Mouse (Mus musculus): Measurements from ENCODE around the gene Gm12184. TPM values are rescaled to one million over a fixed set of nuclear protein-coding genes. Genes with fewer than 3 reads are reported as not detected.
"Not testable (repeated sequence)": the region's sequence is repeated elsewhere in the genome, so short reads cannot be mapped to it uniquely, and the experiment has no call there.

Gm12184 gene
- total RNA-seq, 2 experiments from 2014 or later: 2.6 to 3.0 TPM

GRCm38 (mm10) chr11:48851270-48851995 lies 25.0 kb upstream of the Gm12184 start:
- intact Hi-C loops (cut with DNase I): no loop called here
- no peak for DNase-seq

GRCm38 (mm10) chr11:48850240-48850639 lies 23.8 kb upstream of the Gm12184 start:
- no peak for DNase-seq
- intact Hi-C loops (cut with DNase I): no loop called here

- no peak for DNase-seq
- intact Hi-C loops (cut with DNase I): no loop called here
These were observed 20.4 kb upstream of the Gm12184 start for GRCm38 (mm10) chr11:48846881-48847280.

GRCm38 (mm10) chr11:48846362-48846761 lies 19.9 kb upstream of the Gm12184 start:
- intact Hi-C loops (cut with DNase I); DNase-seq: not testable (repeated sequence)

- intact Hi-C loops (cut with DNase I): no loop called here
- no peak for DNase-seq
These were observed 18.9 kb upstream of the Gm12184 start for GRCm38 (mm10) chr11:48845244-48845815.

- intact Hi-C loops (cut with DNase I): no loop called here
- no peak for DNase-seq
These were observed 17.9 kb upstream of the Gm12184 start for GRCm38 (mm10) chr11:48844309-48844708.

- intact Hi-C loops (cut with DNase I): no loop called here
- no peak for DNase-seq
These were observed 16.7 kb upstream of the Gm12184 start for GRCm38 (mm10) chr11:48843202-48843601.

GRCm38 (mm10) chr11:48842378-48842792 lies 15.9 kb upstream of the Gm12184 start:
- intact Hi-C loops (cut with DNase I): no loop called here
- DNase-seq: no peak

- no peak for DNase-seq
- intact Hi-C loops (cut with DNase I): no loop called here
These were observed 14.8 kb upstream of the Gm12184 start for GRCm38 (mm10) chr11:48841213-48841612.

GRCm38 (mm10) chr11:48840805-48841204 lies 14.3 kb upstream of the Gm12184 start:
- no peak for DNase-seq
- intact Hi-C loops (cut with DNase I): no loop called here

- intact Hi-C loops (cut with DNase I): loop anchor here (1.0 kb wide), 1 partner anchor 14 kb away; no protein-coding TSS in a partner anchor
- DNase-seq: no peak
These were observed 12.6 kb upstream of the Gm12184 start for GRCm38 (mm10) chr11:48838879-48839680.

GRCm38 (mm10) chr11:48838181-48838797 lies 11.8 kb upstream of the Gm12184 start:
- intact Hi-C loops (cut with DNase I): no loop called here
- peak in 1 of 2 experiments; percentile 18 for DNase-seq

GRCm38 (mm10) chr11:48837310-48838180 lies 11.1 kb upstream of the Gm12184 start:
- peak; percentile 76 for DNase-seq
- intact Hi-C loops (cut with DNase I): no loop called here

GRCm38 (mm10) chr11:48836990-48837309 lies 10.5 kb upstream of the Gm12184 start:
- intact Hi-C loops (cut with DNase I): no loop called here
- peak in 1 of 2 experiments; percentile 63 for DNase-seq

- intact Hi-C loops (cut with DNase I): loop anchor here (1.0 kb wide), 1 partner anchor 17 kb away; no protein-coding TSS in a partner anchor
- DNase-seq: no peak
These were observed 9.5 kb upstream of the Gm12184 start for GRCm38 (mm10) chr11:48835923-48836322.

- peak; percentile 92 for DNase-seq
- intact Hi-C loops (cut with DNase I): loop anchor here (1.0 to 2.0 kb wide), 2 partner anchors 15 to 22 kb away; no protein-coding TSS in a partner anchor
These were observed 7.5 kb upstream of the Gm12184 start for GRCm38 (mm10) chr11:48833731-48834639.

GRCm38 (mm10) chr11:48833078-48833730 lies 6.7 kb upstream of the Gm12184 start:
- intact Hi-C loops (cut with DNase I): loop anchor here (2.0 kb wide), 1 partner anchor 14 kb away; no protein-coding TSS in a partner anchor
- no peak for DNase-seq

GRCm38 (mm10) chr11:48831273-48831672 lies 4.8 kb upstream of the Gm12184 start:
- intact Hi-C loops (cut with DNase I): no loop called here
- no peak for DNase-seq

Measured in heart, postnatal 14 days (tissue).